Mouse (Mus musculus) right cerebral cortex, postnatal 36 days (tissue): ENCODE results near the gene Rad1.
"Not testable (repeated sequence)": the region's sequence is repeated elsewhere in the genome, so short reads cannot be mapped to it uniquely, and the experiment has no call there.

Source experiments
- DNase-seq, 2 experiments: peaks; one replicate each; pipeline ENCODE4 v3.0.0; 2022; ENCODE audit warnings: low spot score in 2 of 2, mixed read lengths in 1 of 2

Rad1 gene

GRCm38 (mm10) chr15:10506099-10506498 lies 20.3 kb downstream of the Rad1 start:
- DNase-seq = no peak

GRCm38 (mm10) chr15:10515166-10515565 lies 29.3 kb downstream of the Rad1 start:
- no peak for DNase-seq

- no peak for DNase-seq
Measured at GRCm38 (mm10) chr15:10525896-10526295, 40.1 kb downstream of the Rad1 start.

GRCm38 (mm10) chr15:10531352-10531751 lies 45.5 kb downstream of the Rad1 start:
- DNase-seq = no peak

- not testable (repeated sequence) for DNase-seq
Measured at GRCm38 (mm10) chr15:10533361-10533760, 47.5 kb downstream of the Rad1 start.

- no peak for DNase-seq
Measured at GRCm38 (mm10) chr15:10534591-10534990, 48.8 kb downstream of the Rad1 start.

GRCm38 (mm10) chr15:10535969-10536368 lies 50.2 kb downstream of the Rad1 start:
- no peak for DNase-seq

GRCm38 (mm10) chr15:10540271-10541088 lies 54.7 kb downstream of the Rad1 start:
- DNase-seq = no peak
